Mouse (Mus musculus) left cerebral cortex, postnatal 4 days (tissue): ENCODE measurements around the gene Glis3. TPM values are rescaled to one million over a fixed set of nuclear protein-coding genes. Genes with fewer than 3 reads are reported as not detected.

Experiments used
- DNase-seq: peaks from one replicate; pipeline ENCODE4 v3.0.0-alpha.2; 2022
- intact Hi-C: fragments of 180-260 bp; cut with DNase I; formaldehyde crosslinking; loops from one replicate; pipeline ENCODE4 v1.15.1; 2025
- total RNA-seq, 2 experiments: library from RNA; stranded (reverse); gene quantifications; 2 replicates each; pipeline ENCODE4 v1.2.3; 2021

Gene Glis3
- total RNA-seq, 2 experiments from 2014 or later: 6.6 to 10.8 TPM

DNA sequence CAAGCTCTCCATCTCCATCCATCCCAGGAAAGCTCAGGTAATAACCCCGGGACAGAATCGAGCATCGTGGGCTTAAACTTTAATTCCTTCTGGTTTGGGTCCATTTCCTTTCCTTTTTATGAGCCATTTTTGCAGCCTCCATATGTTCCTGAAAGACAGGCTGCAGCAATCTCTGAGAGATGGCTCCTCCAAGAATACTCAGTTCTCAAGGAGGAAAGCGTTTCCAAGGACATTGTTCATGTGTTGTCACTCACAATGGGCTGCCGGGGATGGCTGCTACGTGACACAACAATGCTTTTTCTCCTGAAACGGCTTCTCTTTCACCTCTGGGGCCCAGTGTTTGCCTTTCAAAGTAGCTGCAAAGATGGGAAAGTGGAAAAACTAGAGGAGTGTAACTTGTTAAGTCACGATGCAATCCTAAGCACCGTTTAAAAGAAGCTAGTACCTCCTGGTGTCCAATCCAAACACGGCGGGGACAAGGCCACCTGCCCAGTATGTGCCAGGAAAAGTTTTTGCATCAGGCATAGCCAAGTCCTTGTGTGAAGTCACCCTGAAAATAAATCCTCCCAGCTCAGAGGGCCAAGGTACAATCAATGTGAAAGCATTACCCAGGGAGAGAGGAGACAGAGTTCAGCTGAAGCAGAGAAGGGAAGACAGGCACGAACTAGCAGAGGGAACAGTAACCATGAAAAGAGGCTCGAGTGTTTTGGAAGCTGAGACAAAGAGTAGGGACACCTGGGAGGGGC, 332.6 kb downstream of the Glis3 start:
- no peak for DNase-seq
- intact Hi-C loops: no loop called here

DNA sequence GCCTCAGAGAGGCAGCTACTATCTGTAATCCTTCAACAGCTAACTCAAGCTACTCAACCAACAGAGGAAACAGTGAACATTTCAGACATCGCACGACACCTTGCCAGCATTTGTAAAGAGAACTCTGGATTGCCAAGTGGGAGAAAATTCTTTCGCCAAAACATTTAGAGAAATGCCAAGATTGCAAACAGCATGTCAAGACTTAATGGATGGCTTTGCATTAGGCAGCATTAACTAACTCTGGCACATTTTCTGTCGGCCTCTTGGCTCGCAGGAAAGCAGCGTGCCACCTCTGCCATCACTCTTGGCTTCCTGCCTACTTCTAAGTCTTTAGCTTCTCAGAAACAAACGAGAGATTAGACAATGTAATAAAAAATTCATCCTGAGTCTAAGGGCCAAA, 336.2 kb downstream of the Glis3 start:
- DNase-seq: peak; percentile 7
- intact Hi-C loops: loop anchor here (2.0 kb wide), 1 partner anchor 35 kb away; no protein-coding TSS in a partner anchor

DNA sequence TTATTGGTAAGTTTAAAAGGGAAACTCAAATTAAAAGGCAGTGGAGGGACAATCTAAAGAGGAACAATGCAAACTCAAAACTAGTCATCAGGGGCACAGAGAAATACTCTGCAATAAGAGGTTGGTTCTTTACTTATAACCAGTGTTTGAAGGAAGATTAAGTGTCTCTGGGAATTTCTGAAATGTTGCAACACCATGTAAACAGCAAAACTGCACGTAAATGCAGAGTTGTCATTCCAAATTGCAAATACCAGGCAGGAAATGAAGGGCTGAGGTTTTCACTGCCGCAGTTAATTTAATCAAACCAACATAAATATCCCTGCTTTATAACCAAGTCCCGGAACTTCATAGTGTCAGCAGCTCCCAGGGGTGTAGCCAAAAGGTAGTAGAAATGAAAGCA, 342.3 kb downstream of the Glis3 start:
- no peak for DNase-seq
- intact Hi-C loops: no loop called here

DNA sequence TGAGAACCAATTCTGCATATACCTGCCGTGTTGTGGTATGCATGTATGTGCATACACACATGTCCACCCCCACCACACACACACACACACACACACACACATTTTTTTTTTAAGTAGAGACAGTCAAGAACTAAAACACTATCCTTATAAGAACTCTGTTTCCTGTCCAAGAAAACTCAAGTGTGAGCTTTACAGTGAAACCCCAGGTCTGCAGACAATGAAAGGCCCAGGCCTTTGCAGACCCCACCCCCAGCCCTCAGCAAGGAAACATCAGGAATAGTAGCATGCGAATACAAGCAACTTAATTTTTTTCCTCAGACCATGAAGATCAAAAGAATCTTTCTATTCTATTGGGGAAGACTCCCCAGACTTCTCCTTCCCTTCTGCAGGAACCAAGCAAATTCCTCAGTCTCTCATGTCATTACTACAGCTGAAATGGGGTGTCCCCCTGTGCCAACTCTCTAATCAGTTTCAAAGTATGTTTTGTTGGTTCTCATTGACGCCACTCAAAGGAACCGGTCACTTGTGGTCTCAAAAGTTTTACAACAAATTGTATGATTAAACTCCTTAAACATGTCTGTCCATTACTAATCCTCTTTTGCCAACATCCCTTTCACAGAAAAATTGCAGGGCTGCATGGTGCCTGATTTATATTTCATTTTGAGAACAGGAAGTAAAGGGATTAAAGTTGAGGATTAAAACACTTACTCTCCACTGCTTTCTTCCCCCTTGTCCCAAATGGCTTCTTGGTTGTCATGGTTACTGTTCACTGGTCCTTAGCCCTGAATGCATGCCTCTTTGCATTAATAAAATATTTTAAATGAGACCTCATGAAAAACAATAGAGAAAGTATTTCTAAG, 343.0 kb downstream of the Glis3 start:
- intact Hi-C loops: no loop called here
- no peak for DNase-seq

DNA sequence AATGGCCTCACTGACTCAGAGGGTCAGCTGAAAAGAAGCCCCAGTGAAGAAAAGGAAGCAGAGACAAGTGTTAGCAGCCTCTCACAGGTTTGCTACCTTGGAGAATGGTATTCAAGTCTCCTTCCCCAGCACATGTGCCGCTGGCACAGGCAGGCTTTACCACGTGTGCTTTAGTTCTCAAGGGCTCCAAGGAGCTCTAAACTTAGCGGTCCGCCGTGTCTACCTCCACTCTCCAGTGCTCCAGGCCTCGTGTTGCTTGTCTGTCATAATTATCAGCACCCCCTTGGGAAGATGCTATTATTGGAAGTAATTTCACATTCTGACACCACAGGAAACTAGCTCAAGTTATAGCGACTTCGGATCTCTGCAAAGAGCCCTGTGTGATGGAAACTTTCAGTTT, 344.0 kb downstream of the Glis3 start:
- DNase-seq: no peak
- intact Hi-C loops: no loop called here

DNA sequence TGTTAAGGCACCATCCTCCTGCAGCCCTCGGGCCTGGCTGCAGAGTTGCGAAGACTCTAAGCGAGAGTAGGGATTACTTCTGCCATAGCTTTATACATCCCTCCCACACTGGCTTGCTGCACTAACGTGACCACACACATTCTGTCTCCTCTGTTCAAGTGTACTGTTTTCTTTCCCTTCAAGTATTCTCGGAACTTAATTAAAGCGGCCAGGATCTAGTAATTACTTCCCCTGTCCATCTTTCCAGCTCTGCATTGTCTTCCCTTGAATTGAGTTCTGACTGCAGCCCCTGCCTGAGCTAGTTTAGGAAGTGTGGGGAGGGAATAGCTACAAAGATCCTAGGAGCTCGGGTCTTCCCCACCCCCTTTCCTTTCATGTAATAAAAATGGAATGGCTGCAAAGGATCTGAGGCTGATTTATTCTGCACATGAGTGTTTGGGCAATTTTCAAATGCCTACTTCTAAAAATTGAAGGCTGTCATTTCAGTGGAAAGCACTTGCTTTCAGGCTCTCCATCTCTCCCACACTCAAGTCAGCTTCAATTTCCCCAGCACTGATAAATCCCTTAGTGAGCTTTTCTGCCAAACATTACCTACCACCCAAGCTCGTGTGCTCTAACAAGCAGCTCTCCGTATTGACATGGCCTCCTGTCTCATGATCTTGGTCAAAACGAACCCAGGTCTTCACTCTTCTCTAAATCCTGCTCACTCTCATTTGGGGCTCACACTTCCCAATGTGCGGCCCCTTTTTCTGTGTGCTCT, 346.7 kb downstream of the Glis3 start:
- no peak for DNase-seq
- intact Hi-C loops: no loop called here

DNA sequence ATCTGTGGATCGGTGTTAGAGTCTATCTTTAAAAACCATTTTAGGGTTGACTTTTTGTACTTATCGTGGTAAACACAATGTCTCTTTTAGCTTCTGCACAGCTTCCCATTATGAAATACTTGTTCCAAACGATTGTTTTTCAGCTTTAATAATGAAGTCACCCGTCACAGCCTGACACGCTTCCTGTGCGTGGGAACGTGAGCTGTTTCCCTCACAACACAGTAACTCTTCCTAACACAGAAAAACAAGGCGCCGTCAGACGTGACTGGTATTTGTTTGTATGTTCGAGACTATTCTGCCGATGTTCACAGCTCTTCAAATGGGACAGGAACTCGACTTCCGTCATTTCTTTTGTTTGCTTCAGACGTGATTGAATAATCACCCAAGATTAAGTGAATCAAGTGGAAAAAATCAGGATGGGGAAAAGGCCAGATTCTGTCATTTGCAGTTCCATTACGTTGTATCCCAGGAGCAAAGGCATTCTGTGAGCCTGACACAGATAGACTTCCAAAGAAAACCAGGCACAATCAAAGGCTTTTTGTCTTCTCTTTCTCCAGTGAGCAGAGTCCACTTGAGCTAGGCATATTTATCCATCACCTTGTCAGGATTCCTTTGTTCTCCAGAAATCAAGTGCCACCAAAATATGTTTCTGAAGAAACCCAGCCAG, 351.3 kb downstream of the Glis3 start:
- DNase-seq: no peak
- intact Hi-C loops: no loop called here

DNA sequence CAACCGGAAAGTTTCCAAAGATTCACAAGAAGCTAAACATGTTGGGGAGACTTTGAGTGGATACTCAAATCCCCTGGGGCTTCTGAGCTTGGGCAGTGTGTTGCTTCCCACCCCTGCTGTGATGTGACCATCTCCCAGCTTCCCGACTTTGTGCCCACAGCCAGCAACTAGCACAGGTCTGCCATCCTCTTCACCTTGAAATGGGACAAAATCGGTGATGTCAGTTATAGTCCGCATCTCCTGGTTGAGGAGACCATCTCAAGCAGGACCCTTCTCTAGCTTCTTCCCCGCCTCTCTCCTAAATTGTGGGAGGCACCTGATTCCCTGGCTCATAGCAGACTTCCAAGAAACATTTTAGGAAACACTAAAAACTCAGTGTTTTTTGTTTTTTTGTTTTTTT, 352.3 kb downstream of the Glis3 start:
- intact Hi-C loops: no loop called here
- no peak for DNase-seq

DNA sequence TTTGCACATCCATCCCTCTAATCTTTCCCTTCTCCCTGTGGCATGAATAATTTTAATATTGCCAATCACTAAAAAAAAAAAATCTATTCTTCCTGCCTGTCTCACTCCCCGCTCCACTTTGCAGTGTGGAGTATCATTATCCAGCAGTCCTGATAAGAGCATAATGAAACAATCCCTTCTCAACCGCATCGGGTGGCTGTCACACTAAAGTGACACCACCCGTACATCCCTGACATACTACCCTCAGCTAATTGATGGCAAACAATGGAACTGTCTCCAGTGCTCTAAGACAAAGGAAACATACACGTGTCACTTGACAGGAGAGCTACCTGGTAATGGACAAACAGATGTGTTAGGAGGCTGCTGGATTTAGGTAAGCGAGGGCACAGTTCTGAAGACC, 373.8 kb downstream of the Glis3 start:
- intact Hi-C loops: no loop called here
- no peak for DNase-seq

DNA sequence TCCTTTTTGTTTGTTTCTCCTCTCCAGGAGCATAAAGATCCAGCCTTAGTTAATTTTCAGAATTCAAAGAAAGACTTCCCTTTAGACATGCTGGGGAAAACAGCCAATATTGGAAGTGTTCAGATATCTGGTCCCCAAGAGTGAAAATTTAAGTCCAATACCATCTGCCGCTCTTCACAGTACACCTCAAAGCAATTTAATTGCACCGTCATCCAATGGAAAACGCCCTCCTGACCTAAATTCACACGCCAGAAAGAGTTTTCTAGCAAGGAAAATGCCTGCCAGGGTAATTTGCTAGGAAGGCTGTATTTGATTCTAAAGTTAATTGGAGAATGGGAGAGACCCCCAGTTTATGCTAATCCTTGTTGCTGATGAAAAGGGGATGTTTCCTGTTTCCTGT, 374.4 kb downstream of the Glis3 start:
- DNase-seq: no peak
- intact Hi-C loops: no loop called here

DNA sequence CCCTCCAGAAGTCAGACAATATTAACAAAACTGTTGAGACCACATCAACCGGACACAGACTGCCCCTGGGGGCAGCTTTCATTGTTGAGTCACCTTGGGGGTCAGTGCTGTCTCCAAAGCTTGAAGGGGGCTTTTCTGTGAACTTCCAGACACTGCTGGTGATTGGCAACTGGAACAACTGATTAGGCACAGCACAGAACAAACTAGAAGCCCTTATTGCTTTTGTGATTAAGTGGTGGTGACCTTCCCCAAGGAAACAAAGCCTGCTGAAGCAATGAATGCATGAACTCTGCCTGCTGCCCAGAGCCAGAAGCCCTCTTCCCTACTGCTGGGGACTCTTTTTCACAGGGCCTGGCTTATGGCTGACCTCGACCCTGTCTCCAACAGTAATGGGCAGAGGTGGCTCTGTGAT, 377.0 kb downstream of the Glis3 start:
- DNase-seq: no peak
- intact Hi-C loops: no loop called here

DNA sequence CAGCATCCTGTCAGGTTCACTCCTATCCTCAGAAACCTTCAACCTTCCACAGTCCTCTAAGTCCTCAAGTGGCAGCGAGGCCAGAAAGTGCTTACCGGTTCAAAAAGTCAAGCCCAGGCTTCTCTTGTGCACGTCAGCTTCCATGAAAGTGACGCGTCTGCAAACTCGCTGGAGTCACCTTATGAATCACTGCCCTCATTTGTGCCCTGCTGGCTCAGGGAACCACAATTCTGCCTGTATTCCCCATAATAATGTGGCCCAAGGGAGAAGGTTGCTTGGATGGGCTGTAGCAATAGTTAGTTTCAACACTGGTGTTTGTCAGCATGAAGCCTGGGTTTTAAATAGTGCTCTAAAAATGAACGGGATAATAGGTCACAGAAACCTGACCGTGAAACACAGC, 379.7 kb downstream of the Glis3 start:
- no peak for DNase-seq
- intact Hi-C loops: no loop called here

DNA sequence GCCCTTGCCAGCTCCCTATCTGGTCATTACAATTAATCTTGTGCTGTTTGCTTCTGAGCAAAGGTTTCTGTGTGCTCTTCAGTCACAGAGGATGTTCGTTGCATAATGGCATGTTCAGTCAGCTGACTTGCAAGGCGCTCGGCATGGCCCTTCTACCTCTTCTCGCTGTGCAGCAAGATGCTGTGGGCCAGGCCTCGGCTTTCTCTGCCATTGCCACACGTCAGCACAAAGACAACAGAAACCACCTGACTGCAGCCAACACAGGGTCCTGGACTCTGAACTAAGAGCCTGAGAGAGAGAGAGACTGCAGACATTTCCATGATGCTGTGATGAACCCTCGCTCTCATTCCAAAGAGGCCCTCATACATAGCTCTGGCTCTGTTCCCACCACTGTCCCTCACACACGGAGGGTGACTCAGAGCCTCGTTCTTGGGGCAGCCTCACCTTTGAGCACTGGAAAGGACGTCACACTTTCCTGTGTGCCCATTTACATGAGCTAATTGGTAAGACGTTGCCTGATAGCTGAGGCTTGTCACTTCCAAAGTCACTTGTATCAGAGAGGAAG, 380.6 kb downstream of the Glis3 start:
- DNase-seq: no peak
- intact Hi-C loops: no loop called here

DNA sequence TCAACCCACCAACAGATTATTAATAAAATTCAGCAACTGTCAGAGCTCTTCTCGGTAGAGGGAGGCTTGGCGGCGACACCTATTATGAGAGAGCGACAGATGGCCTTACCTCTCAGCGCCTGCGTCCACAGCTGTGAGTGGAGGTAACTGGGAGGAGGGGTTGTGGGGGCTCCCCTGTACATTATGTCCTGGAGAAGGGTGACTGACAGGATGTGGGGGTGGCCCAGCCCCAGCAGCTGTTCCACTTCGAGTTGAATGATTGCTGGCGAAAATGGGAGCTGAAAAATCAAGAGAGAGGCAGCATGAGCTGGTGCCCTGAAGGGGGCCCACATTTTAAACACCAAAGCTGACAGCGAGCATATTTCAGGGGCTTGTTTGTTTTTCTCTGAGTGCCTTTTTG, 381.2 kb downstream of the Glis3 start:
- DNase-seq: peak; percentile 17

DNA sequence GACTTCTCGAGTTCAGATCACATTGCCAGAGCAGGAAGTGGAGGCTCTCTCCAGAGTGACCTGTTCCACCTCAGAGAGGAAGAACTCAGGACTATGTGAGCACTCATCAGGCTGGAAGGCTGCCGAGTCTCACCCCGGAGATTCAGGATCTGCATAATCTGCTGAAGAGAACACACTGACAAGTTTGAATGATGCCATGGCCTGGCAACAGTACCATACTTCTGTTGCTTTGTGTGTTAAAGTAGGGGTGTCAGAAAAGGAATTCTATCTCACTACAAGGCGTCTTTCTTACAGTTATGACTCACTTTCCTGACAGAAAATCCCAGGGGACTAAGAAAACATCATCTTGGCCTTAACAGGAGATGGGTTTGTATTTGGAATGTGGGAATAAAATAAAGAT, 388.3 kb downstream of the Glis3 start:
- peak; percentile 21 for DNase-seq
- intact Hi-C loops: no loop called here

More for the DNA sequence above, 381.2 kb downstream of the Glis3 start:
- intact Hi-C loops: no loop called here

DNA sequence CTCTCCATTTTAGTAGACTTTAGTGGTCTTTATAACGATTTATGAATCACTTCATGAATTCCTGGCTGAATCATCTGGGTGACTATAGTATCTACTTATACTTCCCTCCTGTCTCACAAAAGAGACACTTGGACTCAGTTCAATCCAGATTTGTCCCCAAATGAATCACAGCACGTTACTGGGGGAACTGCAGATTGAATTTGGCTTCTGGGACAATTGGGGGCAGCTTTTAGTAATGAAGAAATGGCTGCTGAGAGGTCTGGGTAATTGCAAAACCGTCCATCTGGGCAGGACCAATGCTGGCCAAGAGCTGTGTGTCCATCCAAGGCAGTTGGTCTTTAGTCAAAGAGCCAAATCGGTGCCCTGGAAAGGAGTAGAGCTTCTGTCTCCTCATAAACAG, 390.4 kb downstream of the Glis3 start:
- intact Hi-C loops: no loop called here

DNA sequence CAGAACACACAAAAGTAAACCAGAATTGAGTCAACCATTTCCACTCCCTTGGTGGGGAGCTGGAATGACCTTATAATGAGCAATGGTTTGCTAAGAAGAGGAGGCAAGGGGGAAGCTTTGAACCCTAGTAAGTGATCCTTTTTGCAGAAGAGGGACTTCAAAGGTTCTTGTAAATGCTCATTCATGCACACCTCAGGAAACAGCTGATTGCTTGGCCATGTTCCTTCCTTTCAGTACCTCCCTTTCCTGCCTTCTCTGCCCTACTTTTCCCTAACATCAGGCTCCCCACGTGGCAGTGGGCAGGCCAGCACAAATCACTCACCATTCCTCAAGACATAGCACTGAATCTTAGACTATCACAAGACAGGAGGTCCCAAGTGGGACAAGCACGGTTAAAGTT, 392.4 kb downstream of the Glis3 start:
- DNase-seq: no peak
- intact Hi-C loops: no loop called here

More for the DNA sequence above, 390.4 kb downstream of the Glis3 start:
- peak; percentile 48 for DNase-seq

DNA sequence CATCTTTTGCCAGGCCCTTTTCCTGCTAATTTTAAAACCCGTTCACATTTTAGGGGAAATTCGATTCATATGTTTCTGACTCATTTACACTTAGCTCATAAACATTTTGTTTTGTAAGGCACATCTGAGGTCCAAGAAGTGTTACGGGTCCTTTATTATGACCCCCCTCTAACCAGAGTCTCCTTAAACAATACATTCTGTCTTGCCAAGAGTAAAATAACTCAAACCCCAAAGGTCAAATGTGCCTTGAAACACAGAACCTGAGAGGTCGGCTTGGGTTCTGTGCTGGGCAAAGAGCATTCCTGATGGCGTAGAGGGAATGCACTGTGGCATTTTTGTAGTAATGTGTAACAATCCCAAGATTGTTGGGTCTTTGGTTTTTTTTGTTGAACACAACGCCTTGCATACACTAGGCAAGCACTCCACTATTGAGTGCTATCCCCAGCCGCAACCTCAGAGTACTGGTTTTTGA, 395.7 kb downstream of the Glis3 start:
- intact Hi-C loops: no loop called here
- no peak for DNase-seq

DNA sequence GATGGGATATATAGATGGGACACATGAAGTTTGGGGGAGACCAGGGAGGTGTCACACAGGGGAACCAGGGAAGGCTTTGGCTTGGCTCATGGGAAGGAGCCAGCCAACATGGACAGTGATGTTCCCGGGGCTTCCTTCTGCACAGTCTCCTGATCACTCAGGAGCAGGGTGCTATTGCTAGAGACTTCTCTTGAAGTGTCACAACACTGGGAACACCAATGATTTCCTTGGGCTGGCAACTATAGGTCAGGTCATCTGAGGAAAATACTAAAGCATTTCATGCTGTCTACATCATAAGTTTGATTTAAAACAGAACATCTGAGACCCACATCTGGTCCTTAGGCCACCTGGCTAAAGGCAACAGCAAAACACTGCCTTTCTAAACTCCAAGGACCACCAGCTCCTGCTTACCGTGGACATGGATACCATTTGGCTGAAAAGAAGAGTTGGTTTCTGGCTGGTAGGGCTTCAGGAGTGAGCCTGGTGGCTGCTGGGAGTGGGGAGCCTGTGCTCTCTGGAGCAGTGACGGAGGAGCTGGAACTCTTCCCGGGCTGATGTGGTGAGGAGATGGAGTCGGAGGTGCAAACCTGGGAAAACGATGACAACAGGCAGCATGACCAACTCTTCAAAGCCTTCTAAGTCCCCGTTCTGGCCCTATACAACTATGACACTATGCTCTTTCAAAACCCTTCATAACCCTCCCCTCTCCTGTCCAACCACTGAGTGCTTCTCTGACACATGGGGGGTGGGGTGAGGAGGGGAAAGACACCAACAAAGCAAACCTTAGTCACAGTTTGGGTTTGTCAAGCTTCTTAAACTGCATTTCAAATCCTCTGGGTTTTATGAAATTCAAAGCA, 396.4 kb downstream of the Glis3 start:
- intact Hi-C loops: no loop called here
- no peak for DNase-seq
